In the genomic region with DNA sequence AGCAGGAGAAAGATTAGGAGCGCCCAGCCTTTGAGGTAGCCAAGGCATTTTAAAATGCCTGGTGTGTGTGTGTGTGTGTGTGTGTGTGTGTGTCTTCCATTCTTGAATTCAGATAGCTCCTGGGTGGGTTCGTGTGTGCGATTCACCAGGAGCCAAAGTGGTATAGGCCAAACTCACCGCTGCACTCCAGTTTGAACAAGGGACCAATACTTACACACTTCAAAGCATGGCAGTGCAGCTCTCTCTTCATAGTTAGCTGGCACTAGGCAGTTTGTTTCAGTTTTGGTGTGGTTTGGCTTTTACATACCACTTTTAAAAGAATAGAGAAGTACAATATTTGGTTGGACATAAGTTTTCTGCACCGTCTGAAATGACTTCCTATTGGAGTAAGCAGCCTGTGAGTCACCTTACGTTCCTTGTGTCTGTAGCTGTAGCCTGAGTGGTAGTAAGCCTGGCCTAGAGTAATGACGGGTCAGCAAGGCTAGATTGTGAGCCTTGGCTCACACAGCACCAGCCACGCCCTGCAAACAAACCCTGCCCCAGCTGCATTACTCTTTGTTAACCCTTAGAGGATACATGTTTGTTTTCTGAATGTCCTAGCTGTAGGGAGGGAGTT, we compare ENCODE assay signal across 9 mouse cellular contexts. TPM values are rescaled to one million over a fixed set of nuclear protein-coding genes. Genes with fewer than 3 reads are reported as not detected.
DNase-seq lines count a peak whose midpoint lies in the region; ATAC-seq lines count a peak whose summit lies in the region.
"Had no signal": no experiment of that assay in that cellular context is flagged by ENCODE, and none has a peak within 500 bp of the region (broad histone marks: within the 10 kb centered on the region; RNA-seq: fewer than 3 reads in every experiment).

No protein-coding gene starts in this region.

- no peak for DNase-seq in heart, postnatal 4 days
- DNase-seq in MEL-GATA-1-ER (ENCODE audit: extremely low read depth, low read depth): peak; percentile 25
- DNase-seq in large intestine, adult 2 months (ENCODE audit: low read depth, low spot score): peak; percentile 85
- DNase-seq in right cerebral cortex, adult 2 months (ENCODE audit: low spot score in 2 of 2): no peak
- DNase-seq in midbrain, embryonic 11.5 days (ENCODE audit: low spot score, missing footprints): no peak
- DNase-seq in cerebellum, postnatal 36 days: no peak

- H3K4me3 ChIP-seq in heart, embryonic 16.5 days (ENCODE audit: low read length): no peak overlapping the region
- no peak overlapping the region for H3K4me3 ChIP-seq in midbrain, embryonic 11.5 days (ENCODE audit: low read depth, low read length)
- H3K4me3 ChIP-seq: midbrain, embryonic 15.5 days had no signal

- no peak overlapping the region for H3K4me2 ChIP-seq in heart, embryonic 16.5 days (ENCODE audit: low read depth, low read length)
- H3K4me2 ChIP-seq in midbrain, embryonic 11.5 days: no peak overlapping the region
- H3K4me2 ChIP-seq: midbrain, embryonic 15.5 days had no signal

- peaks cover 17% of the 10 kb centered on the region for H3K4me1 ChIP-seq in heart, embryonic 16.5 days (ENCODE audit: control insufficient read depth, insufficient read depth, low read length)
- no peaks in the 10 kb centered on the region; the same call in 1 of the 2 replicates for H3K4me1 ChIP-seq in midbrain, embryonic 11.5 days (ENCODE audit: control insufficient read depth, insufficient read depth, low read length)
- H3K4me1 ChIP-seq: midbrain, embryonic 15.5 days had no signal

- no peaks in the 10 kb centered on the region for H3K36me3 ChIP-seq in heart, embryonic 16.5 days (ENCODE audit: control insufficient read depth, insufficient read depth)
- H3K36me3 ChIP-seq in midbrain, embryonic 11.5 days (ENCODE audit: control insufficient read depth, insufficient read depth, low read length): no peaks in the 10 kb centered on the region
- H3K36me3 ChIP-seq: midbrain, embryonic 15.5 days had no signal

- 52% methylated on average over 8 of the region's 8 CpGs for WGBS in heart, embryonic 16.5 days
- WGBS in large intestine, adult 2 months: 23% methylated on average over 8 of the region's 8 CpGs
- 70% methylated on average over 8 of the region's 8 CpGs for WGBS in midbrain, embryonic 11.5 days

- ATAC-seq in heart, embryonic 16.5 days (replicated peaks; ENCODE audit: extremely low read depth, insufficient read depth, low FRiP score): peak; percentile 49; the same call in 1 of the 2 replicates
- ATAC-seq in neutrophil, adult 5-6 weeks (ENCODE audit: extremely low read depth, insufficient number of reproducible peaks, low FRiP score, poor library complexity, severe bottlenecking): peak; percentile 49; the same call in 1 of the 2 replicates
- ATAC-seq in midbrain, embryonic 11.5 days (ENCODE audit: low FRiP score): no peak
- ATAC-seq: midbrain, embryonic 15.5 days had no signal

- H3K9ac ChIP-seq in heart, embryonic 16.5 days (ENCODE audit: low read length): no peak overlapping the region
- H3K9ac ChIP-seq in midbrain, embryonic 11.5 days (ENCODE audit: low read length): no peak overlapping the region
- H3K9ac ChIP-seq: midbrain, embryonic 15.5 days had no signal

- no peaks in the 10 kb centered on the region for H3K9me3 ChIP-seq in heart, embryonic 16.5 days (replicated peaks; ENCODE audit: control insufficient read depth, low read length)
- no peaks in the 10 kb centered on the region for H3K9me3 ChIP-seq in midbrain, embryonic 11.5 days (ENCODE audit: control insufficient read depth, low read length)
- H3K9me3 ChIP-seq: midbrain, embryonic 15.5 days had no signal

- no peaks in the 10 kb centered on the region for H3K27me3 ChIP-seq in heart, embryonic 16.5 days (ENCODE audit: control insufficient read depth, insufficient read depth, low read length)
- no peaks in the 10 kb centered on the region for H3K27me3 ChIP-seq in midbrain, embryonic 11.5 days (ENCODE audit: control insufficient read depth, insufficient read depth, low read length)
- H3K27me3 ChIP-seq: midbrain, embryonic 15.5 days had no signal

- 0 out of 2 replicates have a peak overlapping the region, but pooled peaks have one; percentile 14 for H3K27ac ChIP-seq in heart, embryonic 16.5 days (ENCODE audit: low read length)
- H3K27ac ChIP-seq in midbrain, embryonic 11.5 days (ENCODE audit: low read depth, low read length): no peak overlapping the region
- H3K27ac ChIP-seq: midbrain, embryonic 15.5 days had no signal

RNA-seq across cellular contexts. Expression of gene Usp6nl, which starts 56.2 kb away (rescaled TPM):
- 4.5 and 5.5 TPM in 2 replicates for polyA plus RNA-seq in heart, embryonic 16.5 days (2015; fragmentation: Nextera tagmentation; extraction: Ambion mirVana)
- 10 to 100 TPM; 20.3 to 20.6 TPM for total RNA-seq in heart, postnatal 4 days (2021)
- 7.4 and 10.7 TPM in 2 replicates for polyA plus RNA-seq in large intestine, adult 2 months (2012; rRNA removed)
- total RNA-seq in neutrophil, adult 5-6 weeks (2017): 29.2 and 31.7 TPM in 2 replicates
- polyA plus RNA-seq in midbrain, embryonic 11.5 days (2014; fragmentation: Nextera tagmentation; extraction: Ambion mirVana): 15.9 and 18.2 TPM in 2 replicates

Comparison
In these comparisons a context has a peak if more than half of its experiments do, and no peak if none do; other contexts are left out.
1. DNase-seq: peak in MEL-GATA-1-ER (single experiment) and large intestine, adult 2 months (single experiment); none in heart, postnatal 4 days (single experiment), right cerebral cortex, adult 2 months (0 of 2), midbrain, embryonic 11.5 days (single experiment) and cerebellum, postnatal 36 days (0 of 2).